Mouse (Mus musculus): ENCODE data around the gene Smarcc2. TPM values are rescaled to one million over a fixed set of nuclear protein-coding genes. Genes with fewer than 3 reads are reported as not detected.
A peak's percentile ranks its signal among the peaks of the same experiment; 100 is the strongest.

The Smarcc2 gene
- total and polyA plus RNA-seq, 2 experiments from 2014 or later: 143 to 233 TPM

DNA sequence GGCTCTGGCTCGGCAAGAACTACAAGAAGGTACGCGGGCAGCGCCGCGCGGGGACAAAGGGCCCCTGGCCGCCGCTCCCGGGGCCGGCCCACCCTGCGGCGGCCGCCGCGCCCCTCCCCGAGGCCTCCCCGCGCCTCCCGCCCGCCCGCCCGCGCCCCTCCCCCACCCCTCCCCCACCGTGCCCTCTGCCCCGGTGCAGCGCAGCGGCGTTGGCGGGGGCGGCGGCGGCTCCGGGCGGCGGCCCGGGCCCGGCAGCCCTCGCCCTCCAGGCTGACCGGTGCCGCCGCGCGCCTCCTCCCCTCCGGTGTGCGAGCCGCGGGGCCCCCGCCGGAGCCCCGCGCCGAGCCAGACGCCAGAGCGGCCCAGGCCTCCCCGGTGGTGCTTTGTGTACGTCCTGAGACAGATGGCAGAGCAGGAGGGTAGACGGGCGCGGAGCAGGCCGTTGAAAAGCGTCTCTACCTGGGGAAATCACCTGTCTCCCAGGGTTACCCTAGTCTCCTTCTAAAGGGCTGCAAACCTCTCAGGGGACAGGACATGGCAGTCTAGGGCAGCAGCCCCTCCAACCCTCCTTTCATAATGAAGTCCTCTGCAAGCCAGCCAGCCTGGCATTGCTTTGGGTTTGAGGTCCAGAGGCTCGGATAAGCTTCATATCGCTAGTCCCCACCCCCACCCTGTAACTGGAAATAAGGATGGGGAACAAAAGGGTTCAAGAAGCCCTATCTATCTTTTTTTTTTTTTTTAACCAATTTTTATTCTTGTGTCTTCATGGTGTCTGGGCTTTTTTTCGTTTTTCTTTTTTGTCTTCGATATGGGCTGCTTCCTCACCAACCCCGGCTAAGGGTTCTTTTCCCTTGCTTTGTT lies 591 bp downstream of the Smarcc2 start:
- DNase-seq (ENCODE audit: low spot score): peak; percentile 48

DNA sequence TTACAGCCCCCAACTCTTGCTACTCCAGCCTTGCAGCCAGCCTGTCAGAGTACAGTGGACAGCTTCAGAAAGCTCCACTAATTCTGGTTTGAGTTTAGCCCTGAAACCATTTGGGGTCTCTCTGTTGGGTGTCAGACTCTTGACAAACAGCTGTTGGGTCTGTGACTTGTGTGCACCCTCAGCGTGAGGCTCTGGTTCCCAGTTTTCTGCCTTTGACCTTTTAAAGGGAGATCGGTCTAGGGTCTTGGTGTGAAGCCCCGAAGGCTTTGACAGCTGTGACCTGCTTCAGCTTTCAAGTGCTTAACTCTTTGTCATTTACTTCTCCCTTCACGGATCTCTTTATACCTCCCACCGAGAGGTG lies 1.2 kb downstream of the Smarcc2 start:
- H3K4me2 ChIP-seq (ENCODE audit: low read depth, low read length, poor library complexity, severe bottlenecking): peak overlapping the region; percentile 65
- no peaks in the 10 kb centered on the region for H3K27me3 ChIP-seq (ENCODE audit: insufficient read depth, low read length)
- ATAC-seq (ENCODE audit: low FRiP score): no peak
- WGBS: under 1% methylated on average over 5 of the region's 5 CpGs
- H3K4me3 ChIP-seq (ENCODE audit: low read depth, low read length): peak overlapping the region; percentile 92
- peaks cover 7% of the 10 kb centered on the region; the same call in 1 of the 2 replicates for H3K4me1 ChIP-seq (ENCODE audit: insufficient read depth, low read length)
- peak overlapping the region; percentile 93 for H3K9ac ChIP-seq (replicated peaks; ENCODE audit: low read length, poor library complexity, severe bottlenecking)
- TF ChIP-seq CTCF (IDR thresholded peaks at IDR 0.05): no peak
- peaks cover 29% of the 10 kb centered on the region for H3K36me3 ChIP-seq (ENCODE audit: insufficient read depth, low read length)
- peak overlapping the region; percentile 94 for H3K27ac ChIP-seq (ENCODE audit: low read depth, low read length)
- no peak for DNase-seq (ENCODE audit: low spot score)
- no peaks in the 10 kb centered on the region for H3K9me3 ChIP-seq (ENCODE audit: low read length)

More for the DNA sequence above, 591 bp downstream of the Smarcc2 start:
- peaks cover 7% of the 10 kb centered on the region; the same call in 1 of the 2 replicates for H3K4me1 ChIP-seq (ENCODE audit: insufficient read depth, low read length)
- H3K9ac ChIP-seq (replicated peaks; ENCODE audit: low read length, poor library complexity, severe bottlenecking): peak overlapping the region; percentile 93
- no peak for TF ChIP-seq CTCF (IDR thresholded peaks at IDR 0.05)
- ATAC-seq (ENCODE audit: low FRiP score): 0 out of 2 replicates have a peak, but pooled peaks have one; percentile 21
- no peaks in the 10 kb centered on the region for H3K27me3 ChIP-seq (ENCODE audit: insufficient read depth, low read length)
- H3K4me2 ChIP-seq (ENCODE audit: low read depth, low read length, poor library complexity, severe bottlenecking): peak overlapping the region; percentile 65
- peaks cover 23% of the 10 kb centered on the region for H3K36me3 ChIP-seq (ENCODE audit: insufficient read depth, low read length)
- H3K4me3 ChIP-seq (ENCODE audit: low read depth, low read length): peak overlapping the region; percentile 92
- 1% methylated on average over 22 of the region's 67 CpGs for WGBS
- H3K9me3 ChIP-seq (ENCODE audit: low read length): no peaks in the 10 kb centered on the region
- peak overlapping the region; percentile 94 for H3K27ac ChIP-seq (ENCODE audit: low read depth, low read length)

DNA sequence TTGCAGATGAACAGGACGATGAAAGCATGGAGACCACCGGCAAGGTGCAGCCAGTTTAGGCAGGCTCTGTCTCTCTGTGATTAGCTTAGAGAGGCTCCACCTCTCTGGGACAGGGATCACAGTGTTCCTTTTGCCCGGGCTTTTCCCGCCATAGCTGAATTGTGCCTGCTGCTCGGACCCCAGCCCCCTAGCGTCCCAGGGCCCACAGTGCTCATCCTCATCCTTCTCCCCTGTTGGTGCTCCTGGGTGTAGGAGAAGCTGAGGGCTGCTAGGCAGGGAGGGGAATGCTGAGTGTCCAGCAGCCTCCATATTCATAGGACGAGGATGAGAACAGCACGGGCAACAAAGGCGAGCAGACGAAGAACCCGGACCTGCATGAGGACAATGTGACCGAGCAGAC lies 15.3 kb downstream of the Smarcc2 start:
- no peak overlapping the region for H3K9ac ChIP-seq (replicated peaks; ENCODE audit: low read length, poor library complexity, severe bottlenecking)
- no peaks in the 10 kb centered on the region for H3K4me1 ChIP-seq (ENCODE audit: insufficient read depth, low read length)
- 90% methylated on average over 12 of the region's 12 CpGs for WGBS
- H3K36me3 ChIP-seq (ENCODE audit: insufficient read depth, low read length): peaks cover 71% of the 10 kb centered on the region
- no peak overlapping the region for H3K27ac ChIP-seq (ENCODE audit: low read depth, low read length)
- H3K4me3 ChIP-seq (ENCODE audit: low read depth, low read length): no peak overlapping the region
- H3K4me2 ChIP-seq (ENCODE audit: low read depth, low read length, poor library complexity, severe bottlenecking): no peak overlapping the region
- H3K9me3 ChIP-seq (ENCODE audit: low read length): no peaks in the 10 kb centered on the region
- no peak for TF ChIP-seq CTCF (IDR thresholded peaks at IDR 0.05)
- DNase-seq (ENCODE audit: low spot score) (no peak), ATAC-seq (ENCODE audit: low FRiP score) (no peak)
- no peaks in the 10 kb centered on the region for H3K27me3 ChIP-seq (ENCODE audit: insufficient read depth, low read length)

GRCm38 (mm10) chr10:128486370-128486769 lies 27.3 kb downstream of the Smarcc2 start:
- no peak for ATAC-seq (ENCODE audit: low FRiP score)
- H3K4me3 ChIP-seq (ENCODE audit: low read depth, low read length): no peak overlapping the region
- peaks cover 81% of the 10 kb centered on the region for H3K36me3 ChIP-seq (ENCODE audit: insufficient read depth, low read length)
- H3K27me3 ChIP-seq (ENCODE audit: insufficient read depth, low read length): no peaks in the 10 kb centered on the region
- H3K9ac ChIP-seq (replicated peaks; ENCODE audit: low read length, poor library complexity, severe bottlenecking): no peak overlapping the region
- WGBS: 91% methylated on average over 7 of the region's 7 CpGs
- no peak overlapping the region for H3K27ac ChIP-seq (ENCODE audit: low read depth, low read length)
- H3K9me3 ChIP-seq (ENCODE audit: low read length): no peaks in the 10 kb centered on the region
- H3K4me2 ChIP-seq (ENCODE audit: low read depth, low read length, poor library complexity, severe bottlenecking): no peak overlapping the region
- peaks cover 3% of the 10 kb centered on the region; the same call in 1 of the 2 replicates for H3K4me1 ChIP-seq (ENCODE audit: insufficient read depth, low read length)
- no peak for DNase-seq (ENCODE audit: low spot score)
- no peak for TF ChIP-seq CTCF (IDR thresholded peaks at IDR 0.05)

DNA sequence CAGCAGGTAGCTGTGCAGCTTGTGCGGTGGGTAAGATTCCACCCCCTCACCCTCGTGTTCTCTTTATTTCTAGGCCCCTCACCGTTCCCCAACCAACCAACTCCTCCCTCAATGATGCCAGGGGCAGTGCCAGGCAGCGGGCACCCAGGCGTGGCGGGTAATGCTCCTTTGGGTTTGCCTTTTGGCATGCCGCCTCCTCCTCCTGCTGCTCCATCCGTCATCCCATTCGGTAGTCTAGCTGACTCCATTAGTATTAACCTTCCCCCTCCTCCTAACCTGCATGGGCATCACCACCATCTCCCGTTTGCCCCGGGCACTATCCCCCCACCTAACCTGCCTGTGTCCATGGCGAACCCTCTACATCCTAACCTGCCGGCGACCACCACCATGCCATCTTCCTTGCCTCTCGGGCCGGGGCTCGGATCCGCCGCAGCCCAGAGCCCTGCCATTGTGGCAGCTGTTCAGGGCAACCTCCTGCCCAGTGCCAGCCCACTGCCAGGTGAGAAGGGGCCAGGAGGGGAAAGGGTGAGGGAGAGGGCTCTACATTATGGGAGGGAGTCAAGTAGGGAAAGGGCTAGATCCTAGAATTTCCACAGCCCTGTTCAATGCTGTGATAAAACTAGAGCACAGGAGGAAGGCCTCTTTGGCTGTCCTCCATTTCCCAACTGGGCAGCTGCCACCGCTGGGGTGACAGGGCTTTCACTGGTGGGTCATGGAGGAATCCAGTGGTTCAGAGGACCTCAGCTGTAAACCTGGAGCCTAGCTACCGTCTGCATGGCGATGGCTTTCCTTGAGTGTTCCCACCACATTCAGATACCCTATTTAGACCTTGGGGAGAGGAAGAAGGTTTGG lies 29.0 kb downstream of the Smarcc2 start:
- no peak for TF ChIP-seq CTCF (IDR thresholded peaks at IDR 0.05)
- peaks cover 9% of the 10 kb centered on the region; the same call in 1 of the 2 replicates for H3K4me1 ChIP-seq (ENCODE audit: insufficient read depth, low read length)
- no peak for ATAC-seq (ENCODE audit: low FRiP score)
- H3K9me3 ChIP-seq (ENCODE audit: low read length): no peaks in the 10 kb centered on the region
- no peak for DNase-seq (ENCODE audit: low spot score)
- H3K4me3 ChIP-seq (ENCODE audit: low read depth, low read length): no peak overlapping the region
- WGBS: 94% methylated on average over 22 of the region's 22 CpGs
- H3K4me2 ChIP-seq (ENCODE audit: low read depth, low read length, poor library complexity, severe bottlenecking): no peak overlapping the region
- H3K36me3 ChIP-seq (ENCODE audit: insufficient read depth, low read length): peaks cover 64% of the 10 kb centered on the region
- no peak overlapping the region for H3K9ac ChIP-seq (replicated peaks; ENCODE audit: low read length, poor library complexity, severe bottlenecking)
- H3K27ac ChIP-seq (ENCODE audit: low read depth, low read length): no peak overlapping the region
- H3K27me3 ChIP-seq (ENCODE audit: insufficient read depth, low read length): no peaks in the 10 kb centered on the region

Data from midbrain, postnatal 0 days (tissue).